ENCODE assay signal across 11 mouse cellular contexts in genomic region chr9:118688921-118689451, GRCm38 (mm10).
DNase-seq lines count a peak whose midpoint lies in the region; ATAC-seq and TF ChIP-seq lines count a peak whose summit lies in the region.
"Had no signal": no experiment of that assay in that cellular context is flagged by ENCODE, and none has a peak within 500 bp of the region (broad histone marks: within the 10 kb centered on the region; RNA-seq: fewer than 3 reads in every experiment).

No protein-coding gene starts in this region.

- WGBS in embryonic facial prominence, embryonic 12.5 days = 37% methylated on average over 14 of the region's 14 CpGs
- WGBS in limb, embryonic 10.5 days = 18% methylated on average over 14 of the region's 14 CpGs

- no peak for ATAC-seq in embryonic facial prominence, embryonic 12.5 days (ENCODE audit: insufficient number of reproducible peaks, insufficient read depth, low FRiP score, low TSS enrichment)
- no peak for ATAC-seq in CD4-positive, CD25-positive, alpha-beta regulatory T cell, adult 4 months

- no peak overlapping the region for H3K9ac ChIP-seq in embryonic facial prominence, embryonic 12.5 days
- H3K9ac ChIP-seq: liver, embryonic 15.5 days had no signal

- TF ChIP-seq CTCF in brain, embryonic 14.5 days (IDR thresholded peaks at IDR 0.05; ENCODE audit: borderline replicate concordance, extremely low read depth, insufficient read depth, insufficient read length) = no peak

- H3K9me3 ChIP-seq in embryonic facial prominence, embryonic 12.5 days = no peaks in the 10 kb centered on the region
- no peaks in the 10 kb centered on the region for H3K9me3 ChIP-seq in limb, embryonic 10.5 days (replicated peaks)
- H3K9me3 ChIP-seq: liver, embryonic 15.5 days had no signal

- H3K4me1 ChIP-seq in embryonic facial prominence, embryonic 12.5 days = peaks cover 30% of the 10 kb centered on the region
- peaks cover 66% of the 10 kb centered on the region for H3K4me1 ChIP-seq in limb, embryonic 10.5 days

- H3K4me2 ChIP-seq in embryonic facial prominence, embryonic 12.5 days (replicated peaks) = no peak overlapping the region
- H3K4me2 ChIP-seq: liver, embryonic 15.5 days had no signal

- peak; percentile 18 for DNase-seq in kidney, adult 11 months
- no peak for DNase-seq in kidney, adult 18-20 months
- DNase-seq in brain, embryonic 14.5 days (ENCODE audit: low read depth) = peak; percentile 74
- peak; percentile 75 for DNase-seq in limb, embryonic 10.5 days (ENCODE audit: low spot score)
- no peak for DNase-seq in gastrocnemius, adult 18-20 months (ENCODE audit: low spot score)
- DNase-seq in layer of hippocampus, adult 9-11 months = no peak
- DNase-seq: heart, postnatal 36 days; thymus, postnatal 14 days had no signal

- no peak for TF ChIP-seq POLR2A in brain, embryonic 14.5 days (IDR thresholded peaks at IDR 0.05; ENCODE audit: borderline replicate concordance, extremely low read depth, insufficient read depth, insufficient read length, poor library complexity, severe bottlenecking)

- H3K36me3 ChIP-seq in embryonic facial prominence, embryonic 12.5 days = peaks cover 12% of the 10 kb centered on the region; the same call in 1 of the 2 replicates
- peaks cover 34% of the 10 kb centered on the region for H3K36me3 ChIP-seq in limb, embryonic 10.5 days
- H3K36me3 ChIP-seq: liver, embryonic 15.5 days had no signal

- 0 out of 2 replicates have a peak overlapping the region, but pooled peaks have one; percentile 30 for H3K27ac ChIP-seq in embryonic facial prominence, embryonic 12.5 days
- H3K27ac ChIP-seq in limb, embryonic 10.5 days = peak overlapping the region; percentile 86
- H3K27ac ChIP-seq: liver, embryonic 15.5 days had no signal

- H3K4me3 ChIP-seq in embryonic facial prominence, embryonic 12.5 days = no peak overlapping the region
- peak overlapping the region; percentile 30 for H3K4me3 ChIP-seq in limb, embryonic 10.5 days
- H3K4me3 ChIP-seq: liver, embryonic 15.5 days had no signal

- H3K27me3 ChIP-seq in embryonic facial prominence, embryonic 12.5 days = no peaks in the 10 kb centered on the region
- H3K27me3 ChIP-seq in limb, embryonic 10.5 days (ENCODE audit: low read depth, poor library complexity, severe bottlenecking) = no peaks in the 10 kb centered on the region
- H3K27me3 ChIP-seq: liver, embryonic 15.5 days had no signal

Comparison
In these comparisons a context has a peak if more than half of its experiments do, and no peak if none do; other contexts are left out.
1. DNase-seq: peak in kidney, adult 11 months (single experiment), brain, embryonic 14.5 days (single experiment) and limb, embryonic 10.5 days (single experiment); none in kidney, adult 18-20 months (single experiment), gastrocnemius, adult 18-20 months (single experiment) and layer of hippocampus, adult 9-11 months (single experiment).